Mouse (Mus musculus): Measurements from ENCODE around the gene Zdhhc5. TPM values are rescaled to one million over a fixed set of nuclear protein-coding genes. Genes with fewer than 3 reads are reported as not detected.

Zdhhc5 gene
- polyA plus RNA-seq (2016; fragmentation: Nextera tagmentation; extraction: Ambion mirVana), result 33.7 and 34.3 TPM in 2 replicates

DNA sequence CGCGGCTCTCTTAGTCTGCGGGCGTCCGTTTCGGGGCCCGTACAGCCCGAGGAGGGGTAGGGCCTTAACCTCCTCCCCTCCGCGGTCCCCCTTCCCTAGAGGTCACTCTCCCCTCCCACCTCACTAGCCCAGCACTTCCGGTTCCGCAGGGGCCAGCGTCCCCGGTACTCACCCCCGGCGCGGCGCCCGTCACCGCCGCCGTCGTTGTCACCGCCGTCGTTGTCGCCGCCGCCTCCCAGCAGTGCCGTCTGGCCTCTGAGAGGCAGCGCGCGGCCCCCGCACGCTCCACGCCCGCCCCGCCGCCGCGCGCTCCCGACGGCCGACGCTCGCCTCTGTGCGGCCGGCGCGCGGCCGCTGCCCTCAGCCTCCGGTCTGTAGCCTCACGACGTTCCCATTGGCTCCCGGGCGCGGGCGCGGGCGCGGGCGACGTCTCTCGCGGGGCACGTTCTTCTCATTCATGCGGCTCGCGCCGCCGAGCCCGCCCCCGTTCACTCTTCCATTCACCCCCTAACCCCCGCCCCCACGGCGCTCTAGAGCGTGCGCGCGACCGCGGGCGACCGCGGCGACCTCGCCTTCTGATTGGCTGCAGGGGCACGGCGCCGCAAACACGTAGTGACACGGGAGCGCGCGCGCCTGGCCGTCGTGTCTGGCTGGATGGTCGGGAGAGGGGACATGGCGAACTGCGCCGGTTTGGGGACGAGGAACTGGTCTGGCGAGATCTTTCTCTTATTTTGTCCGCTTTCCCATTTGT is at the start of gene Zdhhc5:
Zdhhc5 (minus strand) TSS at position 370 of the 751 bp plus-strand sequence.
- peak within 1 kb of the TSS; percentile 83 for H3K4me3 ChIP-seq
- H3K27ac ChIP-seq, result peak within 1 kb of the TSS; percentile 96
- WGBS, result under 1% methylated on average over 107 of the region's 107 CpGs
- no peaks in the 10 kb centered on the region for H3K9me3 ChIP-seq (replicated peaks)
- DNase-seq (ENCODE audit: low spot score), result peak; percentile 100
- H3K36me3 ChIP-seq, result peaks cover 16% of the 10 kb centered on the region
- H3K4me1 ChIP-seq, result peaks cover 19% of the 10 kb centered on the region
- no peaks in the 10 kb centered on the region for H3K27me3 ChIP-seq (ENCODE audit: low read depth, poor library complexity, severe bottlenecking)

DNA sequence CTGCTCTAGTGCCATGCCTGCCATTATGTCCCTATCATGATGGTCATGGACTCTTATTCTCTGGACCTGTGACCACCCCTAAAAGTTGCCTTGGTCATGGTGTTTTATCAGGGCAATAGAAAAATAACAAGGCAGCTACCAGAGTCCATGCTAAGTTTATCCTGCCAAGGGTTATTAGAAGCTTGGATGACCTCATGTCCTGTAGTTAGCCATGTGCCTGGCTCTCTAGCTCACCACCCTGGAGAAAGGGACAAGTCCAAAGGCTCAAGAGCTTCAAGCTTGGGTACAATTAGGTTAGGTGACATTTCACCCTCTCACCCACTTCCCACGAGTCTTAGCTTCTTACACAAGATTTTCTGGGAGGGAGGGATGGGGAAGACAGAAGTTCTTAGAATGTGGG is 47.8 kb upstream of the Zdhhc5 start:
- 66% methylated on average over 1 of the region's 1 CpGs for WGBS
- H3K4me1 ChIP-seq, result no peaks in the 10 kb centered on the region
- DNase-seq (ENCODE audit: low spot score), result no peak
- H3K9me3 ChIP-seq (replicated peaks), result no peaks in the 10 kb centered on the region
- H3K27ac ChIP-seq, result no peak overlapping the region
- H3K4me3 ChIP-seq, result no peak overlapping the region
- 0 out of 2 replicates have a peak, but pooled peaks cover 2% of the 10 kb centered on the region for H3K36me3 ChIP-seq
- H3K27me3 ChIP-seq (ENCODE audit: low read depth, poor library complexity, severe bottlenecking), result no peaks in the 10 kb centered on the region

DNA sequence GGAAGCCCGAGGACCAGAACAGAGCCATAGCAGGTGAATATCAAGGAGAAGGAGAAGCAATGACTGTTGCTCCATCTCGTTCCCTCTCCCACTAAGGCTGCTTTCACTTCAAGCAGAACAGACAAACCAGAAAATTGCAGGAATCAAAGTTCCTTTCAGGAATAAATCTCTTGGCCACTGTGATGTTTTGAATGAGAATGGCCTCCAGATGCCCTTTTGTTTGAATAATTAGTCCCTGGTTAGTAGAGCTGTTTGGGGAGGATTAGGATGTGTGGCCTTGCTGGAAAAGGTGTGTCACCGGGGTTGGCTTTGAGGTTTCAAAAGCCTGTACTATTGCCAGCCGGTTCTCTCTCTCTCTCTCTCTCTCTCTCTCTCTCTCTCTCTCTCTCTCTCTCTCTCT is 47.3 kb upstream of the Zdhhc5 start:
- Histone ChIP-seq H3K27me3 (ENCODE audit: low read depth, poor library complexity, severe bottlenecking) (no peaks in the 10 kb centered on the region), H3K4me3 (no peak overlapping the region), H3K36me3 (0 out of 2 replicates have a peak, but pooled peaks cover 2% of the 10 kb centered on the region), H3K9me3 (replicated peaks) (no peaks in the 10 kb centered on the region), H3K4me1 (no peaks in the 10 kb centered on the region), H3K27ac (no peak overlapping the region)
- 55% methylated on average over 4 of the region's 4 CpGs for WGBS
- no peak for DNase-seq (ENCODE audit: low spot score)

DNA sequence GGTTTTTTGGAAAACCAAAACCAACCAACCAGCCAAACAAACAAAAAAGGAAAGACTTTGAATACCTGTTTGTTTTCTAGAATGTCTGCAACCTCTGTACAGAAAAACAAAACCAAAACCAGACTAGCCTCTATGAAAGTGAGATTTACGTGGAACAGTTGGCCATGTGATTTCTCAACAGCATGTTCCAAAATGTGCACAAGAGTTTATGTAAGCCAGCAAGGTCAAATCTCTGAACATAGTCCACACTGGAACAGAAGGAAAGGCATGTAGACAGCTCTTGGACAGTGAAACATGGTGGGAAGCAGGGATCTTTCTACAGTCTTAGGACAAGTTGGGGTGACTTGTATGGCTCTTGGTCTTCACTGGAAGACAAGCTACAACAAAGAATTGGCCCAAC is 46.9 kb upstream of the Zdhhc5 start:
- DNase-seq (ENCODE audit: low spot score), result no peak
- no peak overlapping the region for H3K27ac ChIP-seq
- no peak overlapping the region for H3K4me3 ChIP-seq
- 92% methylated on average over 1 of the region's 1 CpGs for WGBS
- no peaks in the 10 kb centered on the region for H3K27me3 ChIP-seq (ENCODE audit: low read depth, poor library complexity, severe bottlenecking)
- no peaks in the 10 kb centered on the region for H3K4me1 ChIP-seq
- no peaks in the 10 kb centered on the region for H3K9me3 ChIP-seq (replicated peaks)
- H3K36me3 ChIP-seq, result 0 out of 2 replicates have a peak, but pooled peaks cover 2% of the 10 kb centered on the region

DNA sequence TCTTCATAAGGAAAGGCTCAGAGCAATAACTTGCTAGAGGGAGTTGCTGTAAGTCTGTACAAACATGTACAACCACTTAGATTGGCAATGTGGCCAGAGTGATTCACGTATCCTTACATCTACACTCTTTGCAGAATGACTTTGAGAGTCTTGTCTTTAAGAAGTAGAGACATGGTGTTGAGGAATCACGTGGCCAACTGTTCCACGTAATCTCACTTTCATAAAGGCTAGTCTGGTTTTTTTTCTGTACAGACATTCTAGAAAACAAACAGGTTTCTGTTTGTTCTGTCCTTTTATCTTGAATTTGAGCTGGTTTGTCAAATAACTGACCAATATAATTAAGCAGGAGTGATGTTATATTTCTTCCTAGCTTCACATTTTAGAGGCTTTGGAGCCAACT is 46.3 kb upstream of the Zdhhc5 start:
- Histone ChIP-seq H3K27ac (no peak overlapping the region), H3K4me3 (no peak overlapping the region), H3K27me3 (ENCODE audit: low read depth, poor library complexity, severe bottlenecking) (no peaks in the 10 kb centered on the region), H3K9me3 (replicated peaks) (no peaks in the 10 kb centered on the region), H3K36me3 (0 out of 2 replicates have a peak, but pooled peaks cover 2% of the 10 kb centered on the region), H3K4me1 (no peaks in the 10 kb centered on the region)
- WGBS, result 84% methylated on average over 3 of the region's 3 CpGs
- no peak for DNase-seq (ENCODE audit: low spot score)

DNA sequence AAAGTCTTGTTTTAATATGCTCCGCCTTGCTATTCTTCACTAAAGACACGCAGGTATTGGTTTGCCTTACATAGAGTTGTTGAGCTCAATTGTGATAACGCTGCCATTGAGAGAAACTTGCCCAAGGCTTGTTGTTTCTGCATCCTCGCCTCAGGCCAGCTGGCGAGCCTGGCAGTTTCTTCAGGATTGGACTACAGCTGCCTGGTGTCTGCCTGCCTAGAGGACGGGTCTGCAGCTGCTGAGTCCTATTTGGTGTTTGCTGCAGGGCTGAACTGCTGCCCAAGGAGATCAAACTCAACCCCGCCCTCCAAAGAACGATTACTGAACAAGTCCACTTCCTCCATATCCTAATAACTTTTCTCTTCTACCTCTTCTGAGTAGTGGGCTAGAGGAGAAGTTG is 45.8 kb upstream of the Zdhhc5 start:
- Histone ChIP-seq H3K4me1 (no peaks in the 10 kb centered on the region), H3K27me3 (ENCODE audit: low read depth, poor library complexity, severe bottlenecking) (no peaks in the 10 kb centered on the region), H3K4me3 (no peak overlapping the region), H3K9me3 (replicated peaks) (no peaks in the 10 kb centered on the region), H3K27ac (no peak overlapping the region), H3K36me3 (0 out of 2 replicates have a peak, but pooled peaks cover 2% of the 10 kb centered on the region)
- 71% methylated on average over 8 of the region's 8 CpGs for WGBS
- DNase-seq (ENCODE audit: low spot score), result no peak

DNA sequence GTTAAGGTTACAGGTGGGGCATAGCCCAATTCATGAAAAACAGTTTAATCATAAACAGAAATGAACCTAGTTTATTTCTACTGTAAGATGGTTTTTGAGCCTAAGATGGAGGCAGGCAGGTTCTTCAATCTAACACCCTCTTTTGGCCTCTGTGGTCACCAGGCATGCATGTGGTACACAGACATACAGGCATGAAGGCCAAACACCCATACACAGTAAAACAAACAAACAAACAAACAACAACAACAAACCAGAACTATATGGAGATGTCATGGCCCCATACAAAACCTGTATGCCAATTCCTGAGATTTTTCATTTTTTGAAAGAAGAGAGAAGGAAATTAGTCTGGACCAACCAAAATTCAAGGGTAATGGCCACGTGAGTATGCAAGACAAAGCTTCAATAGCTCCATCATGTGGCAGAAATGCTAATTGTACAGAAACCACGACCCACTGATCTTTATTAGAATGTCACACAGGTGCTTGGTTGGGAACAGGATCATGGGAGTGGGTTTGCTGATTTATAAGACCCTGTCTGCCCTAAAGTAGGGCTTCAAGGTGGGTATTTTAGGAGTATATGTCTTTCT is 43.7 kb upstream of the Zdhhc5 start:
- Histone ChIP-seq H3K27ac (no peak overlapping the region), H3K4me1 (no peaks in the 10 kb centered on the region), H3K9me3 (replicated peaks) (no peaks in the 10 kb centered on the region), H3K27me3 (ENCODE audit: low read depth, poor library complexity, severe bottlenecking) (no peaks in the 10 kb centered on the region), H3K36me3 (no peaks in the 10 kb centered on the region), H3K4me3 (no peak overlapping the region)
- no peak for DNase-seq (ENCODE audit: low spot score)
- 6% methylated on average over 2 of the region's 2 CpGs for WGBS

DNA sequence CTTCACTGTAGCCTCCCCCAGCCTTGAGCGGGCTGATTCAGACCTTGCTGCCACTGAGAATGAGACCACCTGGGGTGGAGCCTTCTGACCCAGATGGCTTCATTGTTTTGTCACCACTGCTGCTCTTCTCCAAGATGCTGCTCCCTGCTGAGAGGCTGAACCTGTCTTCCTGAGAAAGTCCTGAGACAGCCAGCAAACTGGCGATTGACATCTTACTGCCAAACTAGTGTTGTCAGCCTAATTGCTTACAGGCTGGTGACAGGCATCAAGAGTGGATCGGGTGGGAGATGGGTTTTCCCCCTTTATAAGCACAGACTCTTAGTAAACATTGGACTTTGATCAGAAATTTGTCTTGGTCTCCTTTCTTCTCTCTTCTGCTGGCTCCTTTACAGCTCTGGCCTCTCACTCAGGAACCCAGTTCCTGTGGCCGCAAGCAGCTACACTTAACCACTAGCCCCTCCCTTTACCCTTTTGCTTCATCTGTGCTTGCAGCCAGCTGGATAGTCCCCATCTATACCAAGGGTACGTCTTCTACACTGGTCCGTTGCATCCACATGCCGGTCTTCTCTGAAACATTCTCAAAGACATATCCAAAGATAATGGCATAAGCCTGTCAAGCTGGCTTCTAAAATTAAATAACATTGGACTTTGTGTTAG is 42.2 kb upstream of the Zdhhc5 start:
- H3K4me3 ChIP-seq, result no peak overlapping the region
- no peaks in the 10 kb centered on the region for H3K36me3 ChIP-seq
- H3K9me3 ChIP-seq (replicated peaks), result no peaks in the 10 kb centered on the region
- no peaks in the 10 kb centered on the region for H3K27me3 ChIP-seq (ENCODE audit: low read depth, poor library complexity, severe bottlenecking)
- 56% methylated on average over 7 of the region's 7 CpGs for WGBS
- H3K27ac ChIP-seq, result no peak overlapping the region
- H3K4me1 ChIP-seq, result no peaks in the 10 kb centered on the region
- DNase-seq (ENCODE audit: low spot score), result no peak

DNA sequence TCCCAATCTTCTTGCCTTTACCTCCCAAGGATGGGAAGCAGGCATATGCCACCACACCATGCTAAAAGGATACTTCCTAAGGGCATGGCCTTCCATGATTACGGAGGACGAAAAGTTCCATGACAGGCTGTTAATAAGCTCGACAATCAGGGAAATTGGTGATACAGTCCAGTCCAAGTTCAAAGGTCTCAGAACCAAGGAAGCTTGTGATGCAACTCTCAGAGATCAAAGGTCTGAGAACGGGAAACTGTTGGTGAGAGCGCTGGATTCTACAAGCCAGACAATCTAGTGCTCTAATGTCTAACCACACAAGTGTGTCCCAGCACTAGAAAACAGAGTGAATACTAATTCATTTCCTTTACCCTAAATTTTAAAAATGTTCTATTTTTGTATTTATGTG is 41.3 kb upstream of the Zdhhc5 start:
- Histone ChIP-seq H3K27me3 (ENCODE audit: low read depth, poor library complexity, severe bottlenecking) (no peaks in the 10 kb centered on the region), H3K36me3 (no peaks in the 10 kb centered on the region), H3K4me3 (no peak overlapping the region), H3K4me1 (no peaks in the 10 kb centered on the region), H3K27ac (no peak overlapping the region), H3K9me3 (replicated peaks) (no peaks in the 10 kb centered on the region)
- no peak for DNase-seq (ENCODE audit: low spot score)
- WGBS, result 61% methylated on average over 5 of the region's 5 CpGs

DNA sequence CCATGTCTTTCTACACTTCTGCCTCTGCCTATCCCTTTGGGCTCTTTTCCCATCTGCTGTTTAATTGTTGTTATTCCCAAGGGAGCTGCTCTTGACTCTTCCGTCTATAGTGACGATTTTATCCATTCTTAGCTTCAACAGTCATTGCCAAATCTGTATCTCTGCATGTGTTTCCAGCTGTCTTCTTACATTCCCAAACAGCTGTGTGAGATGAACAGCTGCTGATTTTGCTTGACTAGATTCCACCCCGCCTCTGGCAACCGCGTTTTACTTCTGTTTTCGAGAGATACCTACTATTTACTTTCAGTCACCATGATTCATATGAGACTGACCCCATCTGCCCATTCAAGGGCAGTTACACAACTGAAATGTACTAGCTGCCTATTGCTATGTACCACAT is 35.1 kb upstream of the Zdhhc5 start:
- H3K27me3 ChIP-seq (ENCODE audit: low read depth, poor library complexity, severe bottlenecking), result 0 out of 2 replicates have a peak, but pooled peaks cover 5% of the 10 kb centered on the region
- H3K36me3 ChIP-seq, result no peaks in the 10 kb centered on the region
- no peaks in the 10 kb centered on the region for H3K4me1 ChIP-seq
- no peak overlapping the region for H3K27ac ChIP-seq
- no peak overlapping the region for H3K4me3 ChIP-seq
- no peaks in the 10 kb centered on the region for H3K9me3 ChIP-seq (replicated peaks)
- no peak for DNase-seq (ENCODE audit: low spot score)
- 91% methylated on average over 6 of the region's 6 CpGs for WGBS

DNA sequence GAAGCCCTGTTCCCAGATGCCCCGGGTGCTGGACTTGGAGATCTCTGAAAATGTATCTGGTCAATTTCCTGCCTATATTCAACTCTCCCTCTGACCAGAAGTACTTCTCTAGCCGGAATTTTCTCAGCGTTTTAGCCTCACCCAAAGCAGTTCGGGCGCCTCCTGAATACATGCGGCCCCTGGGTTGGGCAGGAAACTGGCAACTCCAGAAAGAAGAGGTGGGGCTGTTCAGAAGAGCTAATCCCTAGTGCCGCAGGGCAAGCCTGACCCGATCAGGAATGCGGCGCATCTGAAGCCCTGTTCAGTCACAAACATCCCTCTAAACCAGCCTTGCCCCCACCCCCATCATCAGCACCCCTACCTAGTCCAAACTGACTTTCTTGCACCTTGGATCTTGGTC is 29.1 kb upstream of the Zdhhc5 start:
- WGBS, result under 1% methylated on average over 10 of the region's 10 CpGs
- H3K4me3 ChIP-seq, result peak overlapping the region; percentile 95
- H3K36me3 ChIP-seq, result peaks cover 26% of the 10 kb centered on the region
- peak overlapping the region; percentile 100 for H3K27ac ChIP-seq
- DNase-seq (ENCODE audit: low spot score), result peak; percentile 77
- no peaks in the 10 kb centered on the region for H3K9me3 ChIP-seq (replicated peaks)
- H3K4me1 ChIP-seq, result peaks cover 43% of the 10 kb centered on the region
- 0 out of 2 replicates have a peak, but pooled peaks cover 5% of the 10 kb centered on the region for H3K27me3 ChIP-seq (ENCODE audit: low read depth, poor library complexity, severe bottlenecking)

DNA sequence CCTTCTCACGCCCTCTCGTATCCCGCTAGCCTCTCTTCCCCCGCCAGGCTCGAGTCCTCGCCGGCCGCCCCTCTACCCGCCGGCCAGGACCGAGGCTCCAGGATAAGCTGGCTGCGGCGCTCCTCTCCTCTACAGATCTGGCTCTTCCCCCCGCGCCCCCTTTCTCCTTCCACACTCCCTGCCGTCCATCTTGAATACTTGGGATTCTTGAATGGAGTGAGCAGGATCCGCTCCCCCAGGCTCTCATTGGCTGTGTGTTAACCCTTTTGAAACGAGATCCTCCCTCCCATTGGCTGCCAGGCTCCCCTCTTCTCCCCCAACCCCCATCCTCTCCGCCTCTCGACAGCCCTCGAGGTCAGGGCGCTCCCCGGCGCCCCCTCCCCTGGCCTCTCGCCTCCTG is 28.6 kb upstream of the Zdhhc5 start, which contains the start of gene Gm19426:
Gm19426 (minus strand) TSS at position 95 of the 400 bp plus-strand sequence.
- DNase-seq (ENCODE audit: low spot score), result peak; percentile 90
- Histone ChIP-seq H3K9me3 (replicated peaks) (no peaks in the 10 kb centered on the region), H3K4me1 (peaks cover 49% of the 10 kb centered on the region), H3K27me3 (ENCODE audit: low read depth, poor library complexity, severe bottlenecking) (0 out of 2 replicates have a peak, but pooled peaks cover 5% of the 10 kb centered on the region), H3K27ac (peak within 1 kb of the TSS; percentile 100), H3K4me3 (peak within 1 kb of the TSS; percentile 95), H3K36me3 (peaks cover 26% of the 10 kb centered on the region)
- under 1% methylated on average over 25 of the region's 25 CpGs for WGBS

All from limb, embryonic 10.5 days (tissue).